Mouse (Mus musculus): ENCODE data around the gene Grk3. TPM values are rescaled to one million over a fixed set of nuclear protein-coding genes. Genes with fewer than 3 reads are reported as not detected.

Gene Grk3
- polyA plus RNA-seq, 1 experiment from 2014 or later: 16.8 TPM

DNA sequence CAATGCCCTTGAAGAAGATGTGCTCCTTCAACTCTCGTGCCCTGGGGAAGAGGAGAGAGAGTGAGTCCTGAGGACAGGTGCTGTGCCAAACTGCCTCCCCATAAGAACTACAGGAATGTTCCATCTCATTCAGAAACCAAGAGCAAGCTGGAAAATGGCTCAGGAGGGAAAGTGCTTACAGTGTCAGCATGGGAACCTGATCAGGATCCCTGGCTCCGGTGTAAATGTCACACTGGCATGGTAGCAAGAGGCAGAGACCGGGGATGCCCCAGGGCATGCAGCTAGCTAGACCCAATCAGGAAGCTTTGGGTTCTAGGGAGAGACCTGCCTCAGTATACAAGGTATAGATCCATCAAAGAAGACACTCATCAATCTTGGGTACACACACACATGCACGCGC, 90.2 kb downstream of the Grk3 start:
- Histone ChIP-seq H3K27me3 (0 out of 2 replicates have a peak, but pooled peaks cover 4% of the 10 kb centered on the region), H3K9ac (no peak overlapping the region), H3K9me3 (no peaks in the 10 kb centered on the region), H3K36me3 (peaks cover 11% of the 10 kb centered on the region), H3K4me3 (no peak overlapping the region), H3K4me1 (replicated peaks) (0 out of 2 replicates have a peak, but pooled peaks cover 10% of the 10 kb centered on the region), H3K27ac (no peak overlapping the region), H3K4me2 (no peak overlapping the region)
- 97% methylated on average over 5 of the region's 5 CpGs for WGBS
- no peak for ATAC-seq (ENCODE audit: low FRiP score)

DNA sequence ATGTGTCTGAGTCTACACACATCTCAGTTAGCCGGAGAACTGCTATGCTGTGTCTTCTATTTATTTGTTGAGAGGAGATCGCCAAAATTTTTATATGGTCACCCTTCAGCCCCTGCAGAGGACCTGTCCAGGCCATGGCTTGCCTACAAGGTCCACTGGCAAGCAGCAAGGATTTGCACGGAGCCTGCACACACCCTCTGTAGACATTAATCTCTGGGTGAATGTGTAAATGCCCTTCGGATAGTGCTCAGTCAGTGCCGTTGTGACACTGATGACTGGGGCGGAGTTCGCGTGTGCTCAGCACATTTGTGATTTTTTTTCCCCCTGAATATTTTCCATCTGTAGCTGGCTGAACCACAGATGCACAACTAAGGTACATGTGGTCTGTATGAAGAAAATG, 90.8 kb downstream of the Grk3 start:
- H3K4me1 ChIP-seq (replicated peaks): 0 out of 2 replicates have a peak, but pooled peaks cover 10% of the 10 kb centered on the region
- no peak overlapping the region for H3K27ac ChIP-seq
- H3K27me3 ChIP-seq: 0 out of 2 replicates have a peak, but pooled peaks cover 4% of the 10 kb centered on the region
- 85% methylated on average over 8 of the region's 8 CpGs for WGBS
- H3K4me2 ChIP-seq: no peak overlapping the region
- peaks cover 11% of the 10 kb centered on the region for H3K36me3 ChIP-seq
- H3K9me3 ChIP-seq: no peaks in the 10 kb centered on the region
- no peak overlapping the region for H3K4me3 ChIP-seq
- ATAC-seq (ENCODE audit: low FRiP score): no peak
- H3K9ac ChIP-seq: no peak overlapping the region

DNA sequence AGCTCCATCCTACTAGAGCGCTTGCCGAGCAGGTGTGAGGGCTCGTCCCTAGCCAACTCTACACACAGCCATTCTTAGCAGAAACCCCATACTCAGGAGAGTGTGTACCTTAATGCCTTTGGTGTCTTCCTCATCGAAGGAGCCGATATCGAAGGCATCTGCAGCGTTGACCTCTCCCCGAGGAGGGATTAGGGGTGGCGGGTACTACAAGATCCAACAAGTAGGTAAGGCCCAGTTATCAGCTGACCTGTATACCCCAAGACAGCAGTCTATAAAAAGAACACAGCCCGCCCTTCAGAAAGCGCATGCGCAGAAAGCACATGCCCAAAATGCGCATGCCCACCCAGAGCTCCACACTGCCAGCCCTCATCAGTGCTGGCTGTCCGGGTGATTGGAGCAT, 91.8 kb downstream of the Grk3 start:
- no peak for ATAC-seq (ENCODE audit: low FRiP score)
- Histone ChIP-seq H3K4me3 (no peak overlapping the region), H3K27ac (no peak overlapping the region), H3K4me1 (replicated peaks) (0 out of 2 replicates have a peak, but pooled peaks cover 10% of the 10 kb centered on the region), H3K27me3 (0 out of 2 replicates have a peak, but pooled peaks cover 4% of the 10 kb centered on the region), H3K4me2 (no peak overlapping the region), H3K9me3 (no peaks in the 10 kb centered on the region), H3K9ac (no peak overlapping the region), H3K36me3 (peaks cover 11% of the 10 kb centered on the region)
- 96% methylated on average over 14 of the region's 14 CpGs for WGBS

DNA sequence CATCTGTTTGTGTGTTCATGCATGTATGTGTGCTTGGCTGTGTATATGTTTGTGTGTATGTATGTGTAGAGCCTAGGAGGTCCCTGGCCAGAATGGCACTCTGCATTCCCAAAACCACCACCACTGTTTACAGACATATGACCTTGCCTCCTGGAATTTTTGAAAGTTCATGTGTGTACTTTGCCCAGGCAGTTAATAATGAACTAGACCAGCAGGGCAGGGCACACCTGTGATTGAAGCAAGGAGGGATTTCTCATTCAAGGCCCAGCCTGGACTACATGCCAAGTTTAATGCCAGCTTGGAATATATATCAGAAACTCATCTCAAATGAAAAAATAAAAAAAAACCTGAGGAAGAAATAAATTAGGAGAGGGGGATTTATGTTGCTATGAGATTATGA, 93.7 kb downstream of the Grk3 start:
- Histone ChIP-seq H3K4me2 (no peak overlapping the region), H3K4me1 (replicated peaks) (no peaks in the 10 kb centered on the region; the same call in 1 of the 2 replicates), H3K27ac (no peak overlapping the region), H3K36me3 (peaks cover 11% of the 10 kb centered on the region), H3K9ac (no peak overlapping the region), H3K27me3 (0 out of 2 replicates have a peak, but pooled peaks cover 4% of the 10 kb centered on the region), H3K9me3 (no peaks in the 10 kb centered on the region), H3K4me3 (no peak overlapping the region)
- no peak for ATAC-seq (ENCODE audit: low FRiP score)

DNA sequence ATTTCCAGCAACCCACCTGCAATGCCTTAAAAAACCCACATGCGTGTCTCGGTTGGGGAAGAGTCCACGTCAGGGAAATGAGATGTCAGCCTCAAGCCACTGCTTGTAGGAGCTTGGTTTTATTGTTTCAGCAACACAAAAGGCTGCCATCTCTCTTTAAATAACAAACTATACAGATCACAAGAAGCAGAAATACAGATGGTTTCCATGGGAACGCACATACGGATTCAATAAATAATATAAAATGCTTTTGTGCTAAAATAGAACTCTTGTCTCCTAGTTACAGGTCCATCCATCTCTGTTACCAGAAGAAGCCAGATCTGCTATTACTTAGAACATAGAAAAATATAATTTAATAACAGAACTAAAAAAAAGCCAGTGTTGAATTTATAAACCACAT, 105.2 kb downstream of the Grk3 start:
- peaks cover 13% of the 10 kb centered on the region for H3K4me1 ChIP-seq (replicated peaks)

DNA sequence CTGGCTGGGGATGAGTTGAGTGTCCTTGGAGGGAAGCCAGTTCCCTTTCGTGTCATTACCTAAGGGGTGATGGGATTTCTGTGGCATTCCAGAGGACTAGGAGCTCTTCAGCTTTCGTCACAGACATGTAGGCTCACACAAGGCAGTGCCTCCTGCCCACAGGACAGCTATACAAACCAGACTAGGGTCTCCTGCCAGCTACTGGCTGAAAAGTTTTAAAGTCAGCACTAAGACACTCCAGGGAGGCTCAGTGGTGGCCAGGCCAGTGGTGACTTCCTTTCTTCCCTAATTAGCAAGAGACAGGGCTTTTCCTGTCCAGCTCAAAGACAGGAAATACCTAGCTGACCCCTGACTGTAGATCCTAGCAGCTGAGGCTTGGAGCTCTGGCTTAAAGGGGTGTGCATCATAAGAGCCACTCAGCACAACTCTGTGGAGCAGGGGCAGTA, 107.4 kb downstream of the Grk3 start:
- Histone ChIP-seq H3K9ac (no peak overlapping the region), H3K36me3 (no peaks in the 10 kb centered on the region), H3K9me3 (0 out of 2 replicates have a peak, but pooled peaks cover 6% of the 10 kb centered on the region), H3K4me1 (replicated peaks) (peaks cover 13% of the 10 kb centered on the region), H3K4me2 (no peak overlapping the region), H3K27ac (no peak overlapping the region), H3K27me3 (no peaks in the 10 kb centered on the region), H3K4me3 (no peak overlapping the region)
- 41% methylated on average over 2 of the region's 2 CpGs for WGBS
- ATAC-seq (ENCODE audit: low FRiP score): no peak

More for the DNA sequence above, 105.2 kb downstream of the Grk3 start:
- H3K4me3 ChIP-seq: no peak overlapping the region
- no peaks in the 10 kb centered on the region for H3K9me3 ChIP-seq
- WGBS: 49% methylated on average over 5 of the region's 5 CpGs
- H3K4me2 ChIP-seq: no peak overlapping the region
- no peaks in the 10 kb centered on the region for H3K27me3 ChIP-seq
- ATAC-seq (ENCODE audit: low FRiP score): no peak
- H3K27ac ChIP-seq: peak overlapping the region; percentile 74
- peaks cover 13% of the 10 kb centered on the region for H3K36me3 ChIP-seq
- H3K9ac ChIP-seq: no peak overlapping the region

DNA sequence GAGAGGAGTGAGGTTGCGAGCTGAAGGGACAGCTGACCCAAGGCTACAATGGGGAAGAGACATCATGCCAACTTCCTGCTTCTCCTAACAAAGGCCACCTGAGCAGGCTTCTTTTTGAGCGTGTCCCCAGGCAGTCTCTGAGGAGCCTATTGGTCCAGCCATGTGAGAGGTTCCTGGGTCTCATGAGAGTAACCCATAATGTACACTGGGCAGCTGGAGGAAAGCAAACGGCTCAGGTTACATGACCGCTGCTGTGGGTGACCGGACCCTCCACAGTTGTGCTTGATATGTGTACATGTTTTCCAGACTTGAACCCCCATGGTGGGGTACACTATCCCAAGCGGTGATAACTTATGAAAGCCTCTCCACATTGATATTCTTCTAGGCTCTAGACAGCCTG, 108.1 kb downstream of the Grk3 start:
- no peaks in the 10 kb centered on the region for H3K36me3 ChIP-seq
- no peak overlapping the region for H3K4me2 ChIP-seq
- ATAC-seq (ENCODE audit: low FRiP score): no peak
- H3K27me3 ChIP-seq: no peaks in the 10 kb centered on the region
- 73% methylated on average over 6 of the region's 6 CpGs for WGBS
- peaks cover 13% of the 10 kb centered on the region for H3K4me1 ChIP-seq (replicated peaks)
- no peak overlapping the region for H3K4me3 ChIP-seq
- H3K9me3 ChIP-seq: 0 out of 2 replicates have a peak, but pooled peaks cover 6% of the 10 kb centered on the region
- H3K27ac ChIP-seq: no peak overlapping the region
- H3K9ac ChIP-seq: no peak overlapping the region

DNA sequence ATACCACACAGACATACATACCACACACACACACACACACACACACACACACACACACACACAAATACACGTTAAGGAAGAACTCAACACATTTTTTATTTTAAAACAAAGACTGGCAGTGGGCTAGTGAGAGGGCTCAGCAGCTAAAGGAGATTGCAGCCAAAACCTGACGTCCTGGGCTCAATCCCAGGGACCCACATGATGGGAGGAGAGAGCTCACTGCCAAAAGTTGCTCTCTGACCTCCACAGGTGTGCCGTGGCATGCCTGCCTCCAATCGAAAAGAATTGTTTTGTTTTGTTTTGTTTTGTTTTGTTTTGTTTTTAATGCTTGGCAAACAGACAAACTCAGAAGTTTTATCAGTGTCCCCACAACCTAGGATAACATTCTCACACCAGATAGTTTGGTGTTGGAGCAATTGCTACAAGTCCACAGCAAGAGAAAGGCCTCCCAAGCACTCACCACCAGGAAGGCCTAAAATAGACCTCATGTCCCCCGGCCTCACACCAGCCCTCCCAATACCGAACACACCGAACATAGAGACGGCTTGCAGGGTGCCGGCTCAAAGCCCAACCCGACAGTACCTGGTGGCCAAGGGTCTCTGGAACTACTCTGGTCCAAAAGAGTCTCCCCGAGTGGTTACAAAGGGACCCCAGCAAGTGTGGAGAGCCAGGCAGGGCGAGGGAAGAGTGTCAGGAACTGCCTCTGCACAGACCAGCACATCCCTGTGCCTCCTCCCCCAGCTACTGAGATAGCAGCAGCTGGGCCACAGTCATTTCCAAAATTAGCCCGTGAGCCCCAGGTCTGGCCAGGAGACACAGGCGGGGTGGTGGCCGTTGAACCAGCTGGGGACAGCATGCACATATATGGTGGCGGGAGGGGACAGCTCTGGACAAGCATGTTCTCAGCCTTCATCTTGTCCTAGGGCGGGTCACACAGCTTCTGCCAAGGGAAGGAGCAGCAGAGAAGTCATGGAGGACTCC, 119.6 kb downstream of the Grk3 start, which contains the start of gene Myo18b:
TSS of gene Myo18b (minus strand) at position 689 of the 981 bp plus-strand sequence.
- Histone ChIP-seq H3K9me3 (no peaks in the 10 kb centered on the region), H3K36me3 (no peaks in the 10 kb centered on the region), H3K9ac (no peak within 1 kb of the TSS), H3K4me2 (no peak within 1 kb of the TSS), H3K27ac (no peak within 1 kb of the TSS), H3K4me1 (replicated peaks) (no peaks in the 10 kb centered on the region), H3K4me3 (no peak within 1 kb of the TSS), H3K27me3 (no peaks in the 10 kb centered on the region)
- no peak for ATAC-seq (ENCODE audit: low FRiP score)
- WGBS: 78% methylated on average over 17 of the region's 17 CpGs

DNA sequence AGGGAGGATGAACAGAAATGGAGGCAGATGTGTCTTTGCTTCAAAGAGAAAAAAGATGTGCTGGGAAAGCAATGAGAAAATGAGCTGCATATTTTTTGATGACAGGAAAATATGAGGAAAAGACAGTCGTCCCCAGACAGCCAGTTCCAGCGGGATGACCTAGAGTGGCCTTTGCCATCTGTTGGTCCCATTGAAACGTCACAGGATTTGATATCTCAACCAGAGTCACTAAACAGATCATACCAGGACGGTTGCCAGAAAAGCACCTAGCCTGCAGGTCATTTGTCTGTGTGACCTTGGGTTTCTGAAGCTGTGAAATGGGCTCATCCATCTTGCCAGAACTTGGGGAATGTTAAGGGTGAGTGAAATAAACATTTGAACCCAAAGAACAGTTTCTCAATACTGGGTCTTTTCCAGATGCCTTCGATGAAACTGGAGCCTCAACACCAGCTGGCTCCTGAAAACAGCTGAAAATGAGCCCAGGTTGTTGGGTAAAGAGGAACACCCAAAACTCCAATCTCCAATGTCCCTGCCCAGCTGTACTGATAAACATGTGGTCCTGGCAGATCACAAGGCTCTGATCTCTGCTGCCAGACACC, 122.0 kb downstream of the Grk3 start:
- H3K36me3 ChIP-seq: no peaks in the 10 kb centered on the region
- no peaks in the 10 kb centered on the region for H3K27me3 ChIP-seq
- H3K27ac ChIP-seq: no peak overlapping the region
- ATAC-seq (ENCODE audit: low FRiP score): no peak
- no peak overlapping the region for H3K4me3 ChIP-seq
- WGBS: 78% methylated on average over 5 of the region's 5 CpGs
- H3K9me3 ChIP-seq: no peaks in the 10 kb centered on the region
- no peak overlapping the region for H3K4me2 ChIP-seq
- no peak overlapping the region for H3K9ac ChIP-seq
- 0 out of 2 replicates have a peak, but pooled peaks cover 5% of the 10 kb centered on the region for H3K4me1 ChIP-seq (replicated peaks)

DNA sequence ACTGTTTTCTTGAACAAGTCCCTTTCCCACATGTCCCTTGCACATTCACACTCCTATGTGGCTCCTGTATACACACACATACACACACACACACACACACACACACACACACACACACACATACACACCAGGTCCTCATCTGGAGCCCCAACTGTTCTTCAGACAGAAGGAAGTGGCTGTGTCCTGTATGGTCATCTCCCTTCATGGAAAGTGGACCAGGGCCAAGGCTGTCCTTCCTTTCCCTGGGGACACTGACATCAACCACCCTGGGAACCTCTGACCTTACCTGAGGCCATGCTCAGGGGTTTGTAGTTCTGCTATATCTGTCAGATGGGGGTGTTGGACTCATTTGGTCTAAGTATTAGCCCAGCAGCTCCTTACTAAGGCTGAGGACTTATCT, 123.2 kb downstream of the Grk3 start:
- H3K9ac ChIP-seq: no peak overlapping the region
- no peaks in the 10 kb centered on the region for H3K9me3 ChIP-seq
- no peak overlapping the region for H3K4me2 ChIP-seq
- H3K27ac ChIP-seq: no peak overlapping the region
- no peaks in the 10 kb centered on the region for H3K27me3 ChIP-seq
- no peak overlapping the region for H3K4me3 ChIP-seq
- ATAC-seq (ENCODE audit: low FRiP score): no peak
- peaks cover 5% of the 10 kb centered on the region; the same call in 1 of the 2 replicates for H3K4me1 ChIP-seq (replicated peaks)
- H3K36me3 ChIP-seq: no peaks in the 10 kb centered on the region

DNA sequence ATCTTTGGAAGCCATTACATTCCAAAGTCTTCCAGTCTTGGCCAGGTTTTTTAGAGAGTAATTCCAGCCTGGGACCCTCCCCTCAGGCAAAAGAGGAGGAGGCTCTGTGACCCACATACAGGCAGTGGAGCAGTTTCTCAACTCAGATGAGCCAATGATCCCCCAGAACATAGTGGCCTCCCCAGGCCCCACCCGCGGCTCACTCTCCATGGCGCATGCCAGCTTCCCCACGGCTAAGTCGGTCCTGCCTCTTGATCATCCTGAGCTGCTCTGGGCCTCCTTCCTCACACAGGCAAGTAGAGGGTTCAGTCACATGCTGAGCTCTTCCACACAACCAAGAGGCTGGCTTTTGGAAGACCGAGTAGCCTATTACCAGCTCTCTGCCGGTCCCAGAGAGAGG, 126.9 kb downstream of the Grk3 start:
- no peak for ATAC-seq (ENCODE audit: low FRiP score)
- H3K9ac ChIP-seq: no peak overlapping the region
- H3K9me3 ChIP-seq: no peaks in the 10 kb centered on the region
- H3K36me3 ChIP-seq: no peaks in the 10 kb centered on the region
- no peaks in the 10 kb centered on the region for H3K27me3 ChIP-seq
- H3K4me2 ChIP-seq: no peak overlapping the region
- peaks cover 16% of the 10 kb centered on the region for H3K4me1 ChIP-seq (replicated peaks)
- no peak overlapping the region for H3K4me3 ChIP-seq
- 66% methylated on average over 7 of the region's 7 CpGs for WGBS
- H3K27ac ChIP-seq: no peak overlapping the region

DNA sequence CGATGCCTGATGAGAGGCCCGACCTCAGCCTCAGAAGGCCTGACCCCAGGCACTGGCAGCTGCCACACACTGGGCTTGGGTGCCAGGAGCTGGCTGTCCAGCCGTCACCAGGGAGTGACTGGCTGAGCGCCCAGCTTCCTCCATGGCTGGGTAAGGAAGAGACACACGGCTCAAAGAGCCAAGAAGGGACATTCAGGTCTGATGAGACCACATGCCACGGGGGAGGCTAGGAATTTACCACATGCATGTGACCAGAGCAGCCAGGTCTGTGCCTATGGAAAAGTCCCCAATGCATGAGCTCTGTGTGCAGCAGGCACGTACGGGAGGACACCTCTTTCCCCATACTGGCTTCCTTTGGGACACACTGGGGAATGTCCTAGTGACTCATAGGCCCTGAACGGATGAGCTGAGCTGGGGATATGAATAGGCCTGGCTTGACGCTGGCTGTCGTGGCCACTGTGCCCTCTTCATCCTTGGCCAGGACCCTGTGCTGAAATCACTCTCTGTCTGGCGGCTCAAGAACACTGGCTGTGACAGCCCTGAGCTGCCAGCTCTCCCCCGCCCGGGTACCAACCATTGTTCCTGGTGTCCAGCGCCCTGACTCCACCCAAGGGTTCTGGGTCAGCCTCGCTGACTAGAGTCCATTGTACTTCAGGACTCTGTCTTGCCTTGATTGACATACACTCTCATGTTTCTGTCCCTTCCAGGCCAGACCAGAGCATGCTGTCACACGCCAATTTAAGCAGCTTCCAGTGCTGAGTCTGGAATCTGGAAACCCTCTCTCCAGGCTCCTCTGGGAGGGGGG, 128.7 kb downstream of the Grk3 start:
- Histone ChIP-seq H3K36me3 (no peaks in the 10 kb centered on the region), H3K4me1 (replicated peaks) (peaks cover 16% of the 10 kb centered on the region), H3K4me2 (no peak overlapping the region), H3K9ac (no peak overlapping the region), H3K27me3 (no peaks in the 10 kb centered on the region), H3K27ac (0 out of 2 replicates have a peak overlapping the region, but pooled peaks have one; percentile 3), H3K4me3 (no peak overlapping the region), H3K9me3 (no peaks in the 10 kb centered on the region)
- ATAC-seq (ENCODE audit: low FRiP score): peak; percentile 32; the same call in 1 of the 2 replicates
- WGBS: 44% methylated on average over 17 of the region's 17 CpGs
